Mouse (Mus musculus) cerebellum, adult 8-10 months (tissue): ENCODE measurements around the gene Clec4g.

Experiments used
- DNase-seq: peaks from one replicate; pipeline ENCODE4 v3.0.0; 2022

The Clec4g gene

GRCm38 (mm10) chr8:3678831-3679230, 41.6 kb downstream of the Clec4g start:
- no peak for DNase-seq

- DNase-seq, result no peak
These were observed 43.4 kb downstream of the Clec4g start for GRCm38 (mm10) chr8:3676993-3677579.

- DNase-seq, result peak; percentile 96
These were observed 44.1 kb downstream of the Clec4g start, which contains the start of gene Trappc5 for GRCm38 (mm10) chr8:3676131-3676992. Trappc5 (plus strand) TSS chr8:3676299.

- DNase-seq, result no peak
These were observed 45.8 kb downstream of the Clec4g start for GRCm38 (mm10) chr8:3674671-3675070.

- peak; percentile 92 for DNase-seq
These were observed 48.4 kb downstream of the Clec4g start, which contains the start of gene Fcor for GRCm38 (mm10) chr8:3671980-3672491. Fcor (minus strand) TSS chr8:3672362.

GRCm38 (mm10) chr8:3670388-3670787, 50.1 kb downstream of the Clec4g start:
- DNase-seq, result no peak

- no peak for DNase-seq
These were observed 54.9 kb downstream of the Clec4g start, which contains the start of gene Mcemp1 for GRCm38 (mm10) chr8:3665507-3665906. Mcemp1 (plus strand) TSS chr8:3665754.

- no peak for DNase-seq
These were observed 56.0 kb downstream of the Clec4g start for GRCm38 (mm10) chr8:3664405-3664804.

GRCm38 (mm10) chr8:3660889-3661288, 59.6 kb downstream of the Clec4g start:
- DNase-seq, result no peak
